Mouse (Mus musculus): ENCODE results near the gene Pla1a. TPM values are rescaled to one million over a fixed set of nuclear protein-coding genes. Genes with fewer than 3 reads are reported as not detected.

The Pla1a gene
- 10.7 TPM for polyA plus RNA-seq (2014; fragmentation: Illumina TruSeq; extraction: RNeasy Lipid Tissue Mini Kit (QIAGEN cat#74804); ENCODE audit: low read depth, low replicate concordance)

GRCm38 (mm10) chr16:38432498-38433425, at the start of gene Pla1a:
Gene Pla1a (minus strand): TSS chr16:38433145.

GRCm38 (mm10) chr16:38455511-38456418, 22.8 kb upstream of the Pla1a start, which contains the start of gene Cd80:
Gene Cd80 (plus strand): TSS chr16:38455561.

GRCm38 (mm10) chr16:38452442-38453202, 19.7 kb upstream of the Pla1a start, which contains the start of gene Adprh:
Gene Adprh (minus strand): TSS chr16:38452703.

GRCm38 (mm10) chr16:38361933-38362332, 71.0 kb downstream of the Pla1a start, which contains the start of gene Popdc2:
Gene Popdc2 (plus strand): TSS chr16:38362209.

DNA sequence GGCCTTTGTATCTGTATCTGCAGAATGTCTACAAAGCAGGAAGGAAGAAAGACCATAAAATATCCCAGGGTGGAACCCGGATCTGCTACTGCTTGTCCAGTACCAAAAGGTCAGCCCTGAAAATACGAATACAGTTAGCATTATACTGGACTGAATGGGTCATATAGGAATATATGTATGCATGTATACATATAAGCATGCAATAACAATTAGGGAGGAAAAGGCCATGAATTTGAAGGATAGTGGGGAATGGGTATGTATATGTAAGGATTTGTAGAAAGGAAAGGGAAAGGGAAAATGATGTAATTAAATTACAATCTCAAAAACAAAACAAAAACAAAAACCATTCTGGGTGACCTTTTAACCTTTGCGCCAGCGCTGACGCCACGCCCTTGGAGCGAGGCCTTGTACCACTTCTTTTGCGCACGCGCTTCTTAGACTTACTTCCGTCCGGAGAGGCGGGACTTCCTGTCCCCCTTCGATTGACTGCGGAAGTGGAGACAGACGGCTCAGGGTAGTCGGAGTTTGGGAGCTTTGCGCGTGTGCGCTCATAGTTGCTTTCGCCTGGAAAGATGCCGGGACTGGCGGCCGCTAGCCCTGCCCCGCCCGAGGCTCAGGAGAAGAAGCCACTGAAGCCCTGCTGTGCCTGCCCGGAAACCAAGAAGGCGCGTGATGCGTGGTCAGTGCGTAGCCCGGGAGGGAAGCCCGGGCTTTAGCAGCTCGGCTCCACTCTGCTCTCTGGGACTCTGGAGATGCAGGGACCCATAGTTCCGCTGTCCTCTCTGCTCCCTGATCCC, 86.2 kb downstream of the Pla1a start, which contains the start of the genes Cox17 and Gm21987:
Gene Cox17, plus strand, starts transcription at position 463 of the 797 bp plus-strand sequence.
Gene Gm21987, plus strand, starts transcription at position 512 of the 797 bp plus-strand sequence.

Other genes starting within 250 kb of the Pla1a start
- not detected for gene Nr1i2, start 138.3 kb downstream of the Pla1a start, polyA plus RNA-seq (2014; fragmentation: Illumina TruSeq; extraction: RNeasy Lipid Tissue Mini Kit (QIAGEN cat#74804); ENCODE audit: low read depth, low replicate concordance)
- 0.17 TPM for gene Maats1, start 91.0 kb downstream of the Pla1a start, polyA plus RNA-seq (2014; fragmentation: Illumina TruSeq; extraction: RNeasy Lipid Tissue Mini Kit (QIAGEN cat#74804); ENCODE audit: low read depth, low replicate concordance)
- 150 TPM for gene Cox17, start 86.2 kb downstream of the Pla1a start, polyA plus RNA-seq (2014; fragmentation: Illumina TruSeq; extraction: RNeasy Lipid Tissue Mini Kit (QIAGEN cat#74804); ENCODE audit: low read depth, low replicate concordance)
- not detected for gene Gm21987, start 86.1 kb downstream of the Pla1a start, polyA plus RNA-seq (2014; fragmentation: Illumina TruSeq; extraction: RNeasy Lipid Tissue Mini Kit (QIAGEN cat#74804); ENCODE audit: low read depth, low replicate concordance)
- gene Popdc2, start 70.9 kb downstream of the Pla1a start, polyA plus RNA-seq (2014; fragmentation: Illumina TruSeq; extraction: RNeasy Lipid Tissue Mini Kit (QIAGEN cat#74804); ENCODE audit: low read depth, low replicate concordance), result not detected
- 21.2 TPM for gene Adprh, start 19.6 kb upstream of the Pla1a start, polyA plus RNA-seq (2014; fragmentation: Illumina TruSeq; extraction: RNeasy Lipid Tissue Mini Kit (QIAGEN cat#74804); ENCODE audit: low read depth, low replicate concordance)
- 0.58 TPM for gene Cd80, start 22.4 kb upstream of the Pla1a start, polyA plus RNA-seq (2014; fragmentation: Illumina TruSeq; extraction: RNeasy Lipid Tissue Mini Kit (QIAGEN cat#74804); ENCODE audit: low read depth, low replicate concordance)
- gene Timmdc1, start 89.5 kb upstream of the Pla1a start, polyA plus RNA-seq (2014; fragmentation: Illumina TruSeq; extraction: RNeasy Lipid Tissue Mini Kit (QIAGEN cat#74804); ENCODE audit: low read depth, low replicate concordance), result 21.6 TPM
- gene Poglut1, start 117.1 kb upstream of the Pla1a start, polyA plus RNA-seq (2014; fragmentation: Illumina TruSeq; extraction: RNeasy Lipid Tissue Mini Kit (QIAGEN cat#74804); ENCODE audit: low read depth, low replicate concordance), result 70.3 TPM
- gene Tmem39a, start 125.6 kb upstream of the Pla1a start, polyA plus RNA-seq (2014; fragmentation: Illumina TruSeq; extraction: RNeasy Lipid Tissue Mini Kit (QIAGEN cat#74804); ENCODE audit: low read depth, low replicate concordance), result 57.7 TPM

All from adrenal gland, adult 10 weeks (tissue).